Mouse (Mus musculus): ENCODE results near the gene Ppp1r8.

- no peak for TF ChIP-seq NANOG (IDR thresholded peaks at IDR 0.05; ENCODE audit: borderline replicate concordance, low read length)
- no peak for TF ChIP-seq CTCF (conservative IDR thresholded peaks at IDR 0.05; ENCODE audit: low read length)
- TF ChIP-seq POU5F1 (IDR thresholded peaks at IDR 0.05; ENCODE audit: borderline replicate concordance, low read length) = no peak
Measured at GRCm38 (mm10) chr4:132798028-132798427, 44.9 kb downstream of the Ppp1r8 start.

Data from E14TG2a.4 (cell line).